ENCODE assay signal across 10 mouse cellular contexts in genomic region chr6:114927400-114927799, GRCm38 (mm10). TPM values are rescaled to one million over a fixed set of nuclear protein-coding genes. Genes with fewer than 3 reads are reported as not detected.
DNase-seq lines count a peak whose midpoint lies in the region; ATAC-seq and TF ChIP-seq lines count a peak whose summit lies in the region.
"Had no signal": no experiment of that assay in that cellular context is flagged by ENCODE, and none has a peak within 500 bp of the region (broad histone marks: within the 10 kb centered on the region; RNA-seq: fewer than 3 reads in every experiment).

No protein-coding gene starts in this region.

- H3K9me3 ChIP-seq in CH12.LX (replicated peaks; ENCODE audit: low read length), result peaks cover 9% of the 10 kb centered on the region

- H3K27me3 ChIP-seq in CH12.LX (replicated peaks), result no peaks in the 10 kb centered on the region
- H3K27me3 ChIP-seq: embryonic facial prominence, embryonic 15.5 days; heart, embryonic 12.5 days had no signal

- H3K4me1 ChIP-seq in CH12.LX (ENCODE audit: control insufficient read depth in 1 of 2, insufficient read depth in 2 of 2), result peaks cover 24 to 54% of the 10 kb centered on the region in 2 experiments
- peaks cover 4% of the 10 kb centered on the region for H3K4me1 ChIP-seq in cortical plate, adult 2 months (ENCODE audit: control insufficient read depth, insufficient read depth, low read length)

- H3K79me2 ChIP-seq in CH12.LX (replicated peaks; ENCODE audit: control insufficient read depth, extremely low read depth, insufficient read depth, poor library complexity, severe bottlenecking), result peaks cover 29% of the 10 kb centered on the region

- no peak for TF ChIP-seq RAD21 in CH12.LX (IDR thresholded peaks at IDR 0.05; ENCODE audit: low read depth, low read length)

- intact Hi-C loops in heart, postnatal 25 days (cut with DNase I), result loop anchor here (2.0 to 5.0 kb wide), 2 partner anchors 111 to 340 kb away; no protein-coding TSS in a partner anchor

- H3K4me2 ChIP-seq in CH12.LX (ENCODE audit: insufficient read depth, low read depth, poor library complexity, severe bottlenecking), result no peak overlapping the region
- H3K4me2 ChIP-seq: embryonic facial prominence, embryonic 15.5 days; heart, embryonic 12.5 days had no signal

- no peak for TF ChIP-seq POLR2A in CH12.LX (IDR thresholded peaks at IDR 0.05; ENCODE audit: low read depth, low read length)
- TF ChIP-seq POLR2A in cortical plate, adult 2 months (IDR thresholded peaks at IDR 0.05; ENCODE audit: extremely low read depth, insufficient read depth, low read length), result no peak

- H3K4me3 ChIP-seq in CH12.LX (replicated peaks in 1 of 3; ENCODE audit: low read depth in 2 of 3, low read length in 2 of 3, poor library complexity in 1 of 3), result no peak overlapping the region
- H3K4me3 ChIP-seq in cortical plate, adult 2 months (ENCODE audit: insufficient read depth, low read length), result no peak overlapping the region
- H3K4me3 ChIP-seq: embryonic facial prominence, embryonic 15.5 days; heart, embryonic 12.5 days had no signal

- no peak overlapping the region for H3K9ac ChIP-seq in CH12.LX (ENCODE audit: insufficient read depth, low read depth)
- H3K9ac ChIP-seq: embryonic facial prominence, embryonic 15.5 days; heart, embryonic 12.5 days had no signal

- peaks cover 4 to 8% of the 10 kb centered on the region in 2 experiments for H3K36me3 ChIP-seq in CH12.LX (replicated peaks in 1 of 2; ENCODE audit: control insufficient read depth in 1 of 2, insufficient read depth in 1 of 2, low read length in 1 of 2)
- H3K36me3 ChIP-seq: heart, embryonic 12.5 days had no signal

- DNase-seq in kidney, postnatal 10 days, result peak; percentile 23
- no peak for DNase-seq in kidney, adult 9 months
- DNase-seq in 416B (ENCODE audit: low read depth) (peak; percentile 24), CH12.LX (ENCODE audit: extremely low read depth) (no peak)
- no peak for DNase-seq in heart, postnatal 25 days (ENCODE audit: low spot score)
- DNase-seq: layer of hippocampus, adult 9-11 months had no signal

- peak in 1 of 2 experiments; percentile 37; a peak in 2 of 4 replicates for TF ChIP-seq CTCF in CH12.LX (conservative IDR thresholded peaks at IDR 0.05 in 1 of 2, IDR thresholded peaks at IDR 0.05 in 1 of 2; ENCODE audit: low read depth in 2 of 2, low read length in 2 of 2)
- TF ChIP-seq CTCF in cortical plate, adult 2 months (IDR thresholded peaks at IDR 0.05; ENCODE audit: extremely low read depth, insufficient read depth, low read length), result peak; percentile 41

- in situ Hi-C loops in CH12.LX (cut with MboI; ENCODE audit: low pct_ligation_motif_present, low pct_unique_long_range_greater_than_20kb, low sequenced_read_pairs), result loop anchor here (25.0 kb wide), 1 partner anchor 335 kb away; the partner anchor contains the start of gene Timp4

- TF ChIP-seq EP300 in CH12.LX (IDR thresholded peaks at IDR 0.05; ENCODE audit: low read length), result no peak

- no peak for ATAC-seq in megakaryocyte, adult 5-6 weeks (ENCODE audit: poor library complexity, severe bottlenecking)

- no peak overlapping the region for H3K27ac ChIP-seq in CH12.LX (ENCODE audit: insufficient read depth, low read depth)
- H3K27ac ChIP-seq in cortical plate, adult 2 months (ENCODE audit: insufficient read depth, low read length), result no peak overlapping the region
- H3K27ac ChIP-seq: embryonic facial prominence, embryonic 15.5 days had no signal

- dilution Hi-C loops in CH12.LX (cut with MboI; ENCODE audit: extremely low pct_ligation_motif_present, extremely low pct_unique_long_range_greater_than_20kb, low sequenced_read_pairs), result no loop called here

TF ChIP-seq in CH12.LX, 34 proteins besides CTCF, POLR2A, EP300 and RAD21:
- TF ChIP-seq ZKSCAN1 (IDR thresholded peaks at IDR 0.05; ENCODE audit: borderline replicate concordance, low read depth, low read length), result no peak
- TF ChIP-seq SMC3 (IDR thresholded peaks at IDR 0.05; ENCODE audit: low read depth, low read length), result peak; percentile 7; the same call in 1 of the 2 replicates
- no peak for TF ChIP-seq KAT2A (IDR thresholded peaks at IDR 0.05; ENCODE audit: insufficient replicate concordance, low read length)
TF ChIP-seq in CH12.LX: peak in this region for 1.

RNA-seq across cellular contexts. Expression of gene Vgll4, which starts 42.4 kb away (rescaled TPM):
- total RNA-seq in CH12.LX (2012; rRNA removed), result 73.7 and 85.1 TPM in 2 replicates
- 29.3 and 34.6 TPM in 2 replicates for total RNA-seq in CH12.LX (2014; rRNA removed)
- 32.4 and 37.3 TPM in 2 replicates for polyA plus RNA-seq in CH12.LX (2012; ENCODE audit: insufficient read length, low read depth)
- polyA plus RNA-seq in cortical plate, adult 2 months (2012; rRNA removed), result 42.8 and 44.8 TPM in 2 replicates
- 9.4 and 9.7 TPM in 2 replicates for total RNA-seq in megakaryocyte, adult 5-6 weeks (2015)
- 26.4 and 29.7 TPM in 2 replicates for total RNA-seq in megakaryocyte, adult 5-6 weeks (2017)
- 10 to 100 TPM; 24.3 to 24.9 TPM for total RNA-seq in heart, postnatal 25 days (2021)

Comparison
In these comparisons a context has a peak if more than half of its experiments do, and no peak if none do; other contexts are left out.
1. DNase-seq: peak in kidney, postnatal 10 days (single experiment) and 416B (single experiment); none in kidney, adult 9 months (single experiment), CH12.LX (single experiment) and heart, postnatal 25 days (single experiment).